In the genomic region with DNA sequence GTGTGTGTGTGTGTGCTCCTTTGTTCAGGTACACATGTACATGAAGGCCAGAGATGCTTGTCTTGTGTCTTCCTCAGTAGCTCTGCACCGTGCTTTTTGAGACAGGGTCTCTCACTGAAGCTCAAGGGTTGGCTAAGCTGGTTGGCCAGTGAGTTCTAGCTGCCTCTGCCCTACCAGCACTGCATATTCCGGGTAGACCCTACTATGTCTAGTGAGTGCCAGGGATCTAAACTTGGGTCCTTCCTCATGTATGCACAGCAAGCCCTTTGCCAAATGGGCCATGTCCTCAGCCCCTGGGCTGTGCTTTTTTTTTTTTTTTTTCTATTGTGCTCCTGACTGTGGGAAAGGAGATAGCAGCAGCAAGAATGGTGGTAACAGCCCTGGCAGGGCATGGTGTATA, we compare ENCODE assay signal across 21 mouse cellular contexts. TPM values are rescaled to one million over a fixed set of nuclear protein-coding genes. Genes with fewer than 3 reads are reported as not detected.
DNase-seq lines count a peak whose midpoint lies in the region; ATAC-seq and TF ChIP-seq lines count a peak whose summit lies in the region.
"Had no signal": no experiment of that assay in that cellular context is flagged by ENCODE, and none has a peak within 500 bp of the region (broad histone marks: within the 10 kb centered on the region; RNA-seq: fewer than 3 reads in every experiment).

No protein-coding gene starts in this region.

- no peak for TF ChIP-seq POLR2A in liver, adult 2 months (IDR thresholded peaks at IDR 0.05; ENCODE audit: extremely low read depth, insufficient read depth, low read length)
- TF ChIP-seq POLR2A in limb, embryonic 14.5 days (IDR thresholded peaks at IDR 0.05; ENCODE audit: borderline replicate concordance, extremely low read depth, insufficient read depth, insufficient read length): no peak

- WGBS in forebrain, embryonic 11.5 days: 93% methylated on average over 2 of the region's 2 CpGs
- 86% methylated on average over 2 of the region's 2 CpGs for WGBS in forebrain, embryonic 14.5 days
- 89% methylated on average over 2 of the region's 2 CpGs for WGBS in heart, embryonic 16.5 days
- 91% methylated on average over 2 of the region's 2 CpGs for WGBS in heart, embryonic 12.5 days
- 27% methylated on average over 2 of the region's 2 CpGs for WGBS in liver, adult 2 months
- 73% methylated on average over 2 of the region's 2 CpGs for WGBS in limb, embryonic 14.5 days

- H3K9ac ChIP-seq in forebrain, embryonic 11.5 days (ENCODE audit: low read length): no peak overlapping the region
- H3K9ac ChIP-seq in forebrain, embryonic 14.5 days (ENCODE audit: low read length): no peak overlapping the region
- no peak overlapping the region for H3K9ac ChIP-seq in heart, embryonic 16.5 days (ENCODE audit: low read length)
- no peak overlapping the region for H3K9ac ChIP-seq in heart, embryonic 12.5 days
- H3K9ac ChIP-seq in liver, adult 2 months (ENCODE audit: low read depth, low read length): peak overlapping the region; percentile 85
- H3K9ac ChIP-seq in limb, embryonic 14.5 days (ENCODE audit: low read depth, low read length, severe bottlenecking): no peak overlapping the region
- H3K9ac ChIP-seq: embryonic facial prominence, embryonic 15.5 days; forebrain, postnatal 0 days; kidney, embryonic 15.5 days; liver, embryonic 15.5 days; midbrain, embryonic 12.5 days had no signal

- H3K36me3 ChIP-seq in forebrain, embryonic 11.5 days (ENCODE audit: control insufficient read depth, insufficient read depth, low read length): no peaks in the 10 kb centered on the region
- 0 out of 2 replicates have a peak, but pooled peaks cover 4% of the 10 kb centered on the region for H3K36me3 ChIP-seq in forebrain, embryonic 14.5 days (ENCODE audit: control insufficient read depth, insufficient read depth, low read length)
- H3K36me3 ChIP-seq in heart, embryonic 16.5 days (ENCODE audit: control insufficient read depth, insufficient read depth): peaks cover 24% of the 10 kb centered on the region
- H3K36me3 ChIP-seq in heart, embryonic 12.5 days: peaks cover 10% of the 10 kb centered on the region
- H3K36me3 ChIP-seq in liver, adult 2 months (ENCODE audit: control insufficient read depth, insufficient read depth, low read length): peaks cover 38% of the 10 kb centered on the region
- H3K36me3 ChIP-seq in limb, embryonic 14.5 days (ENCODE audit: control insufficient read depth, insufficient read depth, low read length): no peaks in the 10 kb centered on the region
- H3K36me3 ChIP-seq: embryonic facial prominence, embryonic 15.5 days; liver, embryonic 15.5 days; midbrain, embryonic 12.5 days had no signal

- H3K27me3 ChIP-seq in forebrain, embryonic 11.5 days (ENCODE audit: control insufficient read depth, insufficient read depth, low read length): no peaks in the 10 kb centered on the region
- no peaks in the 10 kb centered on the region for H3K27me3 ChIP-seq in forebrain, embryonic 14.5 days (replicated peaks; ENCODE audit: control insufficient read depth, insufficient read depth, low read length)
- no peaks in the 10 kb centered on the region for H3K27me3 ChIP-seq in heart, embryonic 16.5 days (ENCODE audit: control insufficient read depth, insufficient read depth, low read length)
- H3K27me3 ChIP-seq in heart, embryonic 12.5 days (replicated peaks): peaks cover 3% of the 10 kb centered on the region; the same call in 1 of the 2 replicates
- H3K27me3 ChIP-seq in liver, adult 2 months (ENCODE audit: control insufficient read depth, insufficient read depth, low read length): no peaks in the 10 kb centered on the region
- no peaks in the 10 kb centered on the region for H3K27me3 ChIP-seq in limb, embryonic 14.5 days (ENCODE audit: control insufficient read depth, insufficient read depth, low read length)
- H3K27me3 ChIP-seq: embryonic facial prominence, embryonic 15.5 days; kidney, embryonic 15.5 days had no signal

- no peaks in the 10 kb centered on the region; the same call in 1 of the 2 replicates for H3K4me1 ChIP-seq in forebrain, embryonic 11.5 days (replicated peaks; ENCODE audit: control insufficient read depth, insufficient read depth, low read length)
- no peaks in the 10 kb centered on the region for H3K4me1 ChIP-seq in forebrain, embryonic 14.5 days (ENCODE audit: control insufficient read depth, insufficient read depth, low read length)
- peaks cover 35% of the 10 kb centered on the region for H3K4me1 ChIP-seq in heart, embryonic 16.5 days (ENCODE audit: control insufficient read depth, insufficient read depth, low read length)
- peaks cover 15% of the 10 kb centered on the region for H3K4me1 ChIP-seq in heart, embryonic 12.5 days (replicated peaks)
- H3K4me1 ChIP-seq in liver, adult 2 months (ENCODE audit: control insufficient read depth, insufficient read depth, low read length): peaks cover 50% of the 10 kb centered on the region
- peaks cover 9% of the 10 kb centered on the region for H3K4me1 ChIP-seq in limb, embryonic 14.5 days (ENCODE audit: control insufficient read depth, insufficient read depth, low read length)
- H3K4me1 ChIP-seq: midbrain, embryonic 12.5 days had no signal

- no peak for ATAC-seq in forebrain, embryonic 11.5 days (replicated peaks; ENCODE audit: low FRiP score)
- no peak for ATAC-seq in forebrain, embryonic 14.5 days
- no peak for ATAC-seq in heart, embryonic 16.5 days (replicated peaks; ENCODE audit: extremely low read depth, insufficient read depth, low FRiP score)
- ATAC-seq in heart, embryonic 12.5 days (ENCODE audit: insufficient number of reproducible peaks, low FRiP score): no peak
- no peak for ATAC-seq in limb, embryonic 14.5 days (ENCODE audit: low FRiP score, low read depth)

- no peaks in the 10 kb centered on the region for H3K9me3 ChIP-seq in forebrain, embryonic 11.5 days (ENCODE audit: control insufficient read depth, low read length)
- no peaks in the 10 kb centered on the region for H3K9me3 ChIP-seq in forebrain, embryonic 14.5 days (replicated peaks; ENCODE audit: control insufficient read depth, low read length)
- no peaks in the 10 kb centered on the region for H3K9me3 ChIP-seq in heart, embryonic 16.5 days (replicated peaks; ENCODE audit: control insufficient read depth, low read length)
- no peaks in the 10 kb centered on the region for H3K9me3 ChIP-seq in heart, embryonic 12.5 days (replicated peaks)
- H3K9me3 ChIP-seq in limb, embryonic 14.5 days (ENCODE audit: control insufficient read depth, low read length): no peaks in the 10 kb centered on the region
- H3K9me3 ChIP-seq: embryonic facial prominence, embryonic 15.5 days; kidney, embryonic 15.5 days; liver, embryonic 15.5 days; midbrain, embryonic 12.5 days had no signal

- H3K4me3 ChIP-seq in forebrain, embryonic 11.5 days (ENCODE audit: low read depth, low read length): no peak overlapping the region
- H3K4me3 ChIP-seq in forebrain, embryonic 14.5 days (ENCODE audit: low read depth, low read length): no peak overlapping the region
- no peak overlapping the region for H3K4me3 ChIP-seq in heart, embryonic 16.5 days (ENCODE audit: low read length)
- H3K4me3 ChIP-seq in heart, embryonic 12.5 days: no peak overlapping the region
- peak overlapping the region; percentile 86 for H3K4me3 ChIP-seq in liver, adult 2 months (ENCODE audit: insufficient read depth, low read depth, low read length)
- H3K4me3 ChIP-seq in limb, embryonic 14.5 days (replicated peaks; ENCODE audit: low read length): no peak overlapping the region
- H3K4me3 ChIP-seq: embryonic facial prominence, embryonic 15.5 days; kidney, embryonic 15.5 days; liver, embryonic 15.5 days; midbrain, embryonic 12.5 days had no signal

- DNase-seq in forebrain, embryonic 11.5 days (ENCODE audit: low spot score): peak; percentile 30
- no peak for DNase-seq in forebrain, embryonic 14.5 days (ENCODE audit: low spot score)
- peak; percentile 51 for DNase-seq in liver, adult 2 months (ENCODE audit: extremely low read depth, low read depth, low spot score)
- no peak for DNase-seq in liver
- no peak for DNase-seq in limb, embryonic 14.5 days (ENCODE audit: low spot score)
- DNase-seq in urinary bladder, postnatal 14 days (ENCODE audit: low spot score): no peak
- DNase-seq: cerebellum, adult 2 months; kidney, adult 11 months; lung, postnatal 10 days; retina, postnatal 1 day; thymus, postnatal 25 days had no signal

- TF ChIP-seq CTCF in liver, adult 2 months (IDR thresholded peaks at IDR 0.05; ENCODE audit: low read depth, low read length): no peak

- no peak overlapping the region for H3K27ac ChIP-seq in forebrain, embryonic 11.5 days (ENCODE audit: low read depth, low read length)
- H3K27ac ChIP-seq in forebrain, embryonic 14.5 days (ENCODE audit: low read depth, low read length): no peak overlapping the region
- peak overlapping the region; percentile 87 for H3K27ac ChIP-seq in heart, embryonic 16.5 days (ENCODE audit: low read length)
- no peak overlapping the region for H3K27ac ChIP-seq in heart, embryonic 12.5 days (ENCODE audit: poor library complexity, severe bottlenecking)
- peak overlapping the region; percentile 99 for H3K27ac ChIP-seq in liver, adult 2 months (replicated peaks; ENCODE audit: insufficient read depth, low read depth, low read length)
- peak overlapping the region; percentile 72; the same call in 1 of the 2 replicates for H3K27ac ChIP-seq in limb, embryonic 14.5 days (replicated peaks; ENCODE audit: low read depth, low read length)
- H3K27ac ChIP-seq: liver, embryonic 15.5 days; midbrain, embryonic 12.5 days had no signal

- H3K4me2 ChIP-seq in forebrain, embryonic 11.5 days (ENCODE audit: low read depth, low read length, severe bottlenecking): no peak overlapping the region
- no peak overlapping the region for H3K4me2 ChIP-seq in forebrain, embryonic 14.5 days (ENCODE audit: low read length)
- H3K4me2 ChIP-seq in heart, embryonic 16.5 days (ENCODE audit: low read depth, low read length): no peak overlapping the region
- H3K4me2 ChIP-seq in heart, embryonic 12.5 days: no peak overlapping the region
- H3K4me2 ChIP-seq in limb, embryonic 14.5 days (replicated peaks; ENCODE audit: low read depth, low read length, severe bottlenecking): no peak overlapping the region
- H3K4me2 ChIP-seq: embryonic facial prominence, embryonic 15.5 days; kidney, embryonic 15.5 days; liver, embryonic 15.5 days; midbrain, embryonic 12.5 days had no signal

- peaks cover 41% of the 10 kb centered on the region for H3K79me2 ChIP-seq in liver, adult 2 months (ENCODE audit: control insufficient read depth, insufficient read depth, low read length)

RNA-seq across cellular contexts. Expression of gene Klf15, which starts 7.9 kb away (rescaled TPM):
- polyA plus RNA-seq in forebrain, embryonic 11.5 days (2014; fragmentation: Nextera tagmentation; extraction: Ambion mirVana): 2.8 and 3.0 TPM in 2 replicates
- polyA plus RNA-seq in forebrain, embryonic 14.5 days (2014; fragmentation: Nextera tagmentation; extraction: Ambion mirVana): 10.3 and 12.0 TPM in 2 replicates
- polyA plus RNA-seq in heart, embryonic 16.5 days (2015; fragmentation: Nextera tagmentation; extraction: Ambion mirVana): 28.2 and 28.7 TPM in 2 replicates
- polyA plus RNA-seq in heart, embryonic 12.5 days (2016; fragmentation: Nextera tagmentation; extraction: Ambion mirVana): 6.6 and 7.3 TPM in 2 replicates
- total RNA-seq in liver, adult 2 months (2014; rRNA removed): 148 and 168 TPM in 2 replicates
- polyA plus RNA-seq in liver, adult 2 months (2012; rRNA removed): 147 and 252 TPM in 2 replicates
- polyA plus RNA-seq in limb, embryonic 14.5 days (2012; rRNA removed): 7.0 TPM in 2 replicates
- 4.4 and 5.3 TPM in 2 replicates for polyA plus RNA-seq in limb, embryonic 14.5 days (2014; fragmentation: Nextera tagmentation; extraction: Ambion mirVana)
- total RNA-seq: megakaryocyte, adult 5-6 weeks; monocyte, adult 5-6 weeks had no signal

RNA-seq across cellular contexts. Expression of gene Aldh1l1, which starts 16.0 kb away (rescaled TPM):
- 1.2 and 2.8 TPM in 2 replicates for polyA plus RNA-seq in forebrain, embryonic 11.5 days (2014; fragmentation: Nextera tagmentation; extraction: Ambion mirVana)
- 15.8 and 24.1 TPM in 2 replicates for polyA plus RNA-seq in forebrain, embryonic 14.5 days (2014; fragmentation: Nextera tagmentation; extraction: Ambion mirVana)
- polyA plus RNA-seq in heart, embryonic 16.5 days (2015; fragmentation: Nextera tagmentation; extraction: Ambion mirVana): 4.6 and 6.5 TPM in 2 replicates
- polyA plus RNA-seq in heart, embryonic 12.5 days (2016; fragmentation: Nextera tagmentation; extraction: Ambion mirVana): 1.1 and 2.1 TPM in 2 replicates
- 1,071 and 1,237 TPM in 2 replicates for total RNA-seq in liver, adult 2 months (2014; rRNA removed)
- 834 and 897 TPM in 2 replicates for polyA plus RNA-seq in liver, adult 2 months (2012; rRNA removed)
- 1.3 and 1.5 TPM in 2 replicates for polyA plus RNA-seq in limb, embryonic 14.5 days (2012; rRNA removed)
- 1.4 and 2.1 TPM in 2 replicates for polyA plus RNA-seq in limb, embryonic 14.5 days (2014; fragmentation: Nextera tagmentation; extraction: Ambion mirVana)
- total RNA-seq: monocyte, adult 5-6 weeks had no signal

RNA-seq across cellular contexts. Expression of gene Cfap100, which starts 41.7 kb away (rescaled TPM):
- polyA plus RNA-seq in forebrain, embryonic 11.5 days (2014; fragmentation: Nextera tagmentation; extraction: Ambion mirVana): 1.2 and 1.8 TPM in 2 replicates
- polyA plus RNA-seq in forebrain, embryonic 14.5 days (2014; fragmentation: Nextera tagmentation; extraction: Ambion mirVana): 3.0 and 3.1 TPM in 2 replicates
- 0.50 and 0.62 TPM in 2 replicates for polyA plus RNA-seq in heart, embryonic 16.5 days (2015; fragmentation: Nextera tagmentation; extraction: Ambion mirVana)
- 0.08 and 0.12 TPM in 2 replicates for polyA plus RNA-seq in heart, embryonic 12.5 days (2016; fragmentation: Nextera tagmentation; extraction: Ambion mirVana)
- total RNA-seq in liver, adult 2 months (2014; rRNA removed): 0.20 and 0.28 TPM in 2 replicates
- polyA plus RNA-seq in liver, adult 2 months (2012; rRNA removed): 0.17 and 0.33 TPM in 2 replicates
- polyA plus RNA-seq in limb, embryonic 14.5 days (2012; rRNA removed): 0.78 and 1.0 TPM in 2 replicates
- 0.33 and 1.1 TPM in 2 replicates for polyA plus RNA-seq in limb, embryonic 14.5 days (2014; fragmentation: Nextera tagmentation; extraction: Ambion mirVana)
- total RNA-seq: megakaryocyte, adult 5-6 weeks; monocyte, adult 5-6 weeks had no signal
- polyA plus RNA-seq: liver, embryonic 15.5 days; spleen, adult 2 months had no signal

Comparison
In these comparisons a context has a peak if more than half of its experiments do, and no peak if none do; other contexts are left out.
1. DNase-seq: peak in forebrain, embryonic 11.5 days (single experiment) and liver, adult 2 months (single experiment); none in forebrain, embryonic 14.5 days (single experiment), liver (single experiment), limb, embryonic 14.5 days (single experiment) and urinary bladder, postnatal 14 days (single experiment).
2. H3K27ac ChIP-seq: peak in heart, embryonic 16.5 days (single experiment), liver, adult 2 months (single experiment) and limb, embryonic 14.5 days (single experiment); none in forebrain, embryonic 11.5 days (single experiment), forebrain, embryonic 14.5 days (single experiment) and heart, embryonic 12.5 days (single experiment).
3. RNA of gene Aldh1l1, which starts 16.0 kb away (polyA plus RNA-seq): 834 to 897 TPM in liver, adult 2 months; 15.8 to 24.1 TPM in forebrain, embryonic 14.5 days, 4.6 to 6.5 TPM in heart, embryonic 16.5 days, 1.1 to 2.1 TPM in heart, embryonic 12.5 days, 1.3 to 2.1 TPM in limb, embryonic 14.5 days and 1.2 to 2.8 TPM in forebrain, embryonic 11.5 days; every median in the first group is over 10 times any median in the second.